Mouse (Mus musculus) CH12.LX (cell line): ENCODE results near the gene Fosl2. TPM values are rescaled to one million over a fixed set of nuclear protein-coding genes. Genes with fewer than 3 reads are reported as not detected.
A peak's percentile ranks its signal among the peaks of the same experiment; 100 is the strongest.

Source experiments
- DNase-seq: peaks from one replicate; pipeline ENCODE4 v3.0.0-alpha.2; 2013; ENCODE audit errors: extremely low read depth
- H3K27ac ChIP-seq: 2 replicates; pipeline ENCODE4 v1.5.1; 2012; ENCODE audit warnings: low read depth, mild to moderate bottlenecking, control low read depth, moderate library complexity; ENCODE audit not compliant: insufficient read depth
- H3K27me3 ChIP-seq: replicated peaks from 2 replicates; pipeline ENCODE3; 2012; ENCODE audit warnings: inconsistent platforms
- H3K36me3 ChIP-seq, 2 experiments: replicated peaks in 1 of 2; 2 replicates each; pipeline versions ENCODE3 to v1.6.1; 2012; ENCODE audit warnings: inconsistent platforms in 1 of 2, low read length in 1 of 2, mild to moderate bottlenecking in 1 of 2, mixed read lengths in 1 of 2, moderate library complexity in 1 of 2; ENCODE audit not compliant: control insufficient read depth in 1 of 2, insufficient read depth in 1 of 2
- H3K4me1 ChIP-seq, 2 experiments: 2 replicates each; pipeline ENCODE4 v1.6.1; 2012; ENCODE audit warnings: inconsistent platforms in 1 of 2, moderate library complexity in 1 of 2; ENCODE audit not compliant: insufficient read depth in 2 of 2, control insufficient read depth in 1 of 2
- H3K4me2 ChIP-seq: 2 replicates; pipeline ENCODE4 v1.6.1; 2012; ENCODE audit warnings: low read depth, mild to moderate bottlenecking, control low read depth; ENCODE audit not compliant: poor library complexity, insufficient read depth, severe bottlenecking
- H3K4me3 ChIP-seq, 3 experiments: fragments of 150-350 bp in 1 of 3; sonication (generic) in 1 of 3; replicated peaks in 1 of 3; 2 replicates each; pipeline versions ENCODE3 to v1.5.1; 2011 to 2012; ENCODE audit warnings: low read depth in 2 of 3, low read length in 2 of 3, mild to moderate bottlenecking in 2 of 3, moderate library complexity in 2 of 3, control low read depth in 1 of 3, improper control_type of control experiment in 1 of 3, inconsistent platforms in 1 of 3, mixed read lengths in 1 of 3; ENCODE audit not compliant: poor library complexity in 1 of 3
- H3K79me2 ChIP-seq: replicated peaks from 2 replicates; pipeline ENCODE4 v1.6.1; 2012; ENCODE audit warnings: mild to moderate bottlenecking, moderate library complexity; ENCODE audit not compliant: control insufficient read depth, poor library complexity, insufficient read depth, severe bottlenecking; ENCODE audit errors: extremely low read depth
- H3K9ac ChIP-seq: 2 replicates; pipeline ENCODE4 v1.6.1; 2012; ENCODE audit warnings: low read depth, mild to moderate bottlenecking, control low read depth, moderate library complexity; ENCODE audit not compliant: insufficient read depth
- H3K9me3 ChIP-seq: replicated peaks from 2 replicates; pipeline ENCODE3; 2012; ENCODE audit warnings: low read length, inconsistent platforms, mixed read lengths
- CHD1 ChIP-seq: IDR thresholded peaks from 2 replicates; pipeline ENCODE4 v1.6.1; 2012; ENCODE audit warnings: low read depth, low read length, improper control_type of control experiment, inconsistent platforms
- CTCF ChIP-seq, 2 experiments: IDR thresholded peaks in 1 of 2; conservative IDR thresholded peaks in 1 of 2; 2 replicates each; pipeline ENCODE4 v1.5.1; 2011 to 2012; ENCODE audit warnings: low read depth in 2 of 2, low read length in 2 of 2, improper control_type of control experiment in 1 of 2, inconsistent platforms in 1 of 2, mild to moderate bottlenecking in 1 of 2, moderate library complexity in 1 of 2
- ELF1 ChIP-seq: IDR thresholded peaks from 2 replicates; pipeline ENCODE4 v1.6.1; 2014; ENCODE audit warnings: low read depth, mild to moderate bottlenecking, inconsistent platforms, low read length, improper control_type of control experiment
- KAT2A ChIP-seq: IDR thresholded peaks from 2 replicates; pipeline ENCODE4 v1.6.1; 2012; ENCODE audit warnings: low read length, improper control_type of control experiment, inconsistent platforms; ENCODE audit not compliant: insufficient replicate concordance
- MAX ChIP-seq: IDR thresholded peaks from 2 replicates; pipeline ENCODE4 v1.6.1; 2011; ENCODE audit warnings: low read length, improper control_type of control experiment
- MEF2A ChIP-seq: IDR thresholded peaks from 2 replicates; pipeline ENCODE4 v1.6.1; 2014; ENCODE audit warnings: low read depth, mild to moderate bottlenecking, inconsistent platforms, low read length, improper control_type of control experiment, borderline replicate concordance
- MXI1 ChIP-seq: IDR thresholded peaks from 2 replicates; pipeline ENCODE4 v1.6.1; 2011; ENCODE audit warnings: mild to moderate bottlenecking, low read depth, low read length, improper control_type of control experiment
- MYC ChIP-seq: IDR thresholded peaks from 2 replicates; pipeline ENCODE4 v1.6.1; 2011; ENCODE audit warnings: low read depth, mild to moderate bottlenecking, improper control_type of control experiment, low read length
- NELFE ChIP-seq: IDR thresholded peaks from 2 replicates; pipeline ENCODE4 v1.6.1; 2011; ENCODE audit warnings: low read depth, low read length, improper control_type of control experiment
- NRF1 ChIP-seq: IDR thresholded peaks from 2 replicates; pipeline ENCODE4 v1.6.1; 2014; ENCODE audit warnings: low read depth, mild to moderate bottlenecking, inconsistent platforms, low read length, improper control_type of control experiment, moderate library complexity
- RAD21 ChIP-seq: IDR thresholded peaks from 2 replicates; pipeline ENCODE4 v1.6.1; 2011; ENCODE audit warnings: low read depth, mild to moderate bottlenecking, low read length, improper control_type of control experiment, moderate library complexity
- RCOR1 ChIP-seq: conservative IDR thresholded peaks from 2 replicates; pipeline ENCODE4 v1.6.1; 2012; ENCODE audit warnings: low read depth, mild to moderate bottlenecking, inconsistent platforms, low read length, improper control_type of control experiment
- SMC3 ChIP-seq: IDR thresholded peaks from 2 replicates; pipeline ENCODE4 v1.6.1; 2011; ENCODE audit warnings: low read depth, low read length, improper control_type of control experiment
- UBTF ChIP-seq: IDR thresholded peaks from 2 replicates; pipeline ENCODE4 v1.6.1; 2012; ENCODE audit warnings: low read depth, mild to moderate bottlenecking, inconsistent platforms, low read length, improper control_type of control experiment, moderate library complexity
- USF1 ChIP-seq: IDR thresholded peaks from 2 replicates; pipeline ENCODE4 v1.6.1; 2014; ENCODE audit warnings: low read depth, mild to moderate bottlenecking, inconsistent platforms, low read length, improper control_type of control experiment
- ZKSCAN1 ChIP-seq: IDR thresholded peaks from 2 replicates; pipeline ENCODE4 v1.6.1; 2012; ENCODE audit warnings: low read depth, inconsistent platforms, low read length, improper control_type of control experiment, borderline replicate concordance
- ZMIZ1 ChIP-seq: IDR thresholded peaks from 2 replicates; pipeline ENCODE4 v1.6.1; 2012; ENCODE audit warnings: low read depth, mild to moderate bottlenecking, inconsistent platforms, low read length, improper control_type of control experiment
- ZNF384 ChIP-seq: IDR thresholded peaks from 2 replicates; pipeline ENCODE4 v1.6.1; 2012; ENCODE audit warnings: low read depth, low read length, improper control_type of control experiment, inconsistent platforms
- dilution Hi-C: fragments of 300-500 bp; cut with MboI; formaldehyde crosslinking; loops from 2 replicates; pipeline ENCODE4 v1.14.3; 2020; ENCODE audit warnings: low sequenced_read_pairs; ENCODE audit not compliant: extremely low pct_unique_long_range_greater_than_20kb, extremely low pct_ligation_motif_present
- in situ Hi-C: fragments of 300-500 bp; cut with MboI; formaldehyde crosslinking; loops from 3 replicates; pipeline ENCODE4 v1.14.3; 2019; ENCODE audit warnings: low sequenced_read_pairs, low pct_ligation_motif_present, low pct_unique_long_range_greater_than_20kb, mixed read lengths
- polyA plus RNA-seq: library from polyadenylated mRNA; unstranded; fragments of >175 nt; gene quantifications from 2 replicates; pipeline ENCODE4 v1.2.1, GENCODE M21; 2012; ENCODE audit warnings: low read depth; ENCODE audit not compliant: insufficient read length
- total RNA-seq, 2 experiments: library from RNA; depleted of rRNA; stranded (reverse); fragments of 300-350 nt in 1 of 2; fragments of >200 nt in 1 of 2; gene quantifications; 2 replicates each; pipeline ENCODE4 v1.2.3; 2012 to 2014

Fosl2 gene
- total and polyA plus RNA-seq, 3 experiments, result 0.23 to 0.91 (median 0.59) TPM

DNA sequence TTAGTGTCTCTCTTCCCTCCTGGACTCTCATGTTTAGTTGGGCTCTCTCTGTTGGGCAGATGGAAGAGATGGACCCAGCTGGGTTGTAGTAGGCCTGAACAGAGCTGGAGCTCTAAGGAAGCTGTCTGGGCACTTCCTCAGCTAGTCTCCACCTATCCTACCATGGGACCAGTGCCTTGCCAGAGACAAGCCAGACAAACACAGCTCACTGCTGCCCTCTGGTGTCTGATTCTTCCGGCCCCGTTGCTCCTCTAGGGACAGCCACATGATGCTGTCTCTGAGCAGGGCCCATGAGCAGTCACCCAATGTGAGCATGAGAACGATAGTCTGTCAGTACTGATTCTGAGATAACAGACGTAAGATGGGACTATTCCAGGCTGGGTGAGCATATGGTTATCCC, 62.1 kb downstream of the Fosl2 start (continued):
- TF ChIP-seq UBTF, result no peak

DNA sequence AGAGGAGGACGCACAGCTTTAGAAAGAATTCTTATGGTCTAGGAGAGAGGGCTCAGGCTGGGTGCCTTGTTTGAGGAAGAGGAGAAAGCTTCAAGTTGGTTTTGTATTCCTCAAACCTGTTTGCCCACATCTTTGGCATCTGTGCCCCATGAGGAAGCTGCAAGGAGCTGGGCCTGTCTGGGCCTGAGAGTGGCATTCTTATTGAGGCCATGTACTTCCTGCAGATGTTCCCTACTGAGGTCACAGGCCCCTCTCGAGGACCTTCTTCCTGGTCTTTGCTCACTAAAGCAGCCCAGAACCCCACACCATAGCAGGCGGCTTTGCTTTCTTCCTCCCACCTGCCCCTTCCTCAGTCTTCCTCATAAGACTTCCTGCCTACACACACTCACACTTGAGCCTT, 63.5 kb downstream of the Fosl2 start:
- H3K4me1 ChIP-seq, result peaks cover 4 to 35% of the 10 kb centered on the region in 2 experiments; a peak in 2 of 4 replicates
- no peak for DNase-seq
- H3K9ac ChIP-seq, result no peak overlapping the region
- no peak overlapping the region for H3K27ac ChIP-seq
- dilution Hi-C loops, result no loop called here
- TF ChIP-seq MEF2A (no peak), NELFE (no peak), ELF1 (0 out of 2 replicates have a peak, but pooled peaks have one; percentile 22)
- no peak overlapping the region for H3K4me3 ChIP-seq
- H3K27me3 ChIP-seq, result no peaks in the 10 kb centered on the region
- H3K79me2 ChIP-seq, result no peaks in the 10 kb centered on the region
- in situ Hi-C loops, result loop anchor here (10.0 kb wide), 2 partner anchors 604 to 634 kb away; partner anchors contain the start of gene Mrpl33
- H3K9me3 ChIP-seq, result no peaks in the 10 kb centered on the region
- H3K4me2 ChIP-seq, result no peak overlapping the region
- no peaks in the 10 kb centered on the region for H3K36me3 ChIP-seq

DNA sequence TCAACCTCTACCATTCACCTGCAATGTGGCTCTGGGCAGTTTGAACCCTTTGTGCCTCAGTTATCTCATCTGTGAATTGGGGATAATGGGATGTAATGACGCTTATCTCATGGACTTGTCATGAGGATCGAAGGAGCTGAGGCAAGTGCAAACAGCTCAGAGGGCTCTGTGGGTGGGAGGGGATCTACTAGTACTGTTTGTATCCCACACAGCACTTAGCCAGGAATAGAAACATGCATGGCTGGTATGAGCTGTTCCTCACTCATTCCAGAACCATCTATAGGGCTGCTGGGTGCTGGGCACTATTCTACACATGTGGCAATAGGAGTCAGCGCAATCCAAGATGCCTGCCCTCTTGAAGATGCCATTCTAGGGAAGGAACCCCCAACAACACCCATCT, 64.0 kb downstream of the Fosl2 start:
- H3K27me3 ChIP-seq, result no peaks in the 10 kb centered on the region

DNA sequence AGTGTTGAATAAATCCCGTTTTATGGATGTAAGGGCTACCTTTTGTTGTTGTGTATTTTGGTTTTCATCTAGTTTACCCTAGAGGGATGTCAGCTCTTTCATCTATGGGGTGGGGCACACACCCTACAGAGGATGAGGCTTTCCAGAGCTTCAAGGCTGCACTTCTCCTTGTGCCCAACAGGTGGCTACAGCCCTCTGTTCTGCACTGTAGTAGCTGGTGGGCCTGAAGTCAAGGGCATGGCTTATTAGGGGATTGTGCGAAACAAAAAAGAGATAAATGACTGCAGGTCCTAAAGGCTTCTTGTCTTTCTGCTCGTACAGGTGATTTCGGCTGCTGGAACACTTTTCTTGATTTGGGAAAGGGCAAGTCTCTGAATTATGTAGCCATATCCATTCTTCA, 69.1 kb downstream of the Fosl2 start:
- H3K27me3 ChIP-seq, result no peaks in the 10 kb centered on the region
- peak; percentile 23 for DNase-seq
- no peak overlapping the region for H3K4me3 ChIP-seq
- H3K36me3 ChIP-seq, result no peaks in the 10 kb centered on the region
- in situ Hi-C loops, result no loop called here
- no peak overlapping the region for H3K4me2 ChIP-seq
- H3K9me3 ChIP-seq, result no peaks in the 10 kb centered on the region
- no peak overlapping the region for H3K27ac ChIP-seq
- H3K79me2 ChIP-seq, result no peaks in the 10 kb centered on the region
- H3K4me1 ChIP-seq, result peaks cover 2 to 3% of the 10 kb centered on the region in 2 experiments; a peak in 1 of 4 replicates
- no peak for TF ChIP-seq MYC
- TF ChIP-seq RAD21, result peak; percentile 46
- TF ChIP-seq CTCF (conservative IDR thresholded peaks at IDR 0.05 in 1 of 2, IDR thresholded peaks at IDR 0.05 in 1 of 2; ENCODE audit: low read depth in 2 of 2, low read length in 2 of 2), result peak; percentile 67 to 70
- TF ChIP-seq NRF1, result no peak
- TF ChIP-seq KAT2A, result no peak
- TF ChIP-seq ZNF384, result no peak
- TF ChIP-seq RCOR1, result no peak
- peak; percentile 60 for TF ChIP-seq SMC3
- TF ChIP-seq ZKSCAN1, result no peak
- TF ChIP-seq CHD1, result no peak
- no peak overlapping the region for H3K9ac ChIP-seq
- dilution Hi-C loops, result no loop called here

More for the DNA sequence above, 64.0 kb downstream of the Fosl2 start:
- dilution Hi-C loops (no loop called here), in situ Hi-C loops (loop anchor here (10.0 kb wide), 2 partner anchors 605 to 635 kb away; partner anchors contain the start of gene Mrpl33)
- Histone ChIP-seq H3K9me3 (no peaks in the 10 kb centered on the region), H3K27ac (no peak overlapping the region), H3K4me1 (peaks cover 4 to 30% of the 10 kb centered on the region in 2 experiments; a peak in 2 of 4 replicates), H3K36me3 (no peaks in the 10 kb centered on the region), H3K4me2 (no peak overlapping the region), H3K9ac (no peak overlapping the region), H3K4me3 (no peak overlapping the region), H3K79me2 (no peaks in the 10 kb centered on the region)
- TF ChIP-seq ZMIZ1 (no peak), RAD21 (no peak), MAX (no peak), USF1 (no peak), MXI1 (no peak)
- DNase-seq, result no peak
